Mouse (Mus musculus) midbrain, embryonic 15.5 days (tissue): ENCODE measurements at regions not wholly inside any gene's neighbourhood (a gene's known extent, or its start where the extent isn't known, plus 50 kb on each side); places are given as distances from the start of the nearest gene placed in this dataset.

ENCODE experiments used
- ATAC-seq: fragments of 200-750 bp; cut with Nextera tagmentation; replicated peaks from 2 replicates; pipeline ENCODE4 v1.8.0; 2017; ENCODE audit warnings: moderate TSS enrichment
- H3K27ac ChIP-seq: fragments of 300-500 bp; sonication (generic); 2 replicates; pipeline ENCODE4 v1.5.1; 2015; ENCODE audit warnings: mild to moderate bottlenecking, inconsistent platforms
- H3K27me3 ChIP-seq: fragments of 300-500 bp; sonication (generic); replicated peaks from 2 replicates; pipeline ENCODE4 v1.6.1; 2015; ENCODE audit warnings: inconsistent platforms
- H3K36me3 ChIP-seq: fragments of 300-500 bp; sonication (generic); replicated peaks from 2 replicates; pipeline ENCODE4 v1.6.1; 2015; ENCODE audit warnings: inconsistent platforms
- H3K4me1 ChIP-seq: fragments of 300-500 bp; sonication (generic); 2 replicates; pipeline ENCODE4 v1.6.1; 2015; ENCODE audit warnings: inconsistent platforms
- H3K4me2 ChIP-seq: fragments of 300-500 bp; sonication (generic); 2 replicates; pipeline ENCODE4 v1.6.1; 2015; ENCODE audit warnings: inconsistent platforms, mild to moderate bottlenecking, moderate library complexity
- H3K4me3 ChIP-seq: fragments of 300-500 bp; sonication (generic); 2 replicates; pipeline ENCODE4 v1.5.1; 2015; ENCODE audit warnings: mild to moderate bottlenecking, inconsistent platforms
- H3K9ac ChIP-seq: fragments of 300-500 bp; sonication (generic); 2 replicates; pipeline ENCODE4 v1.6.1; 2015; ENCODE audit warnings: mild to moderate bottlenecking, inconsistent platforms
- H3K9me3 ChIP-seq: fragments of 300-500 bp; sonication (generic); 2 replicates; pipeline ENCODE4 v1.6.1; 2016; ENCODE audit warnings: inconsistent platforms
- WGBS: fragments of 180-500 bp; shearing (Covaris S2); methylation state at CpG from one replicate; pipeline ENCODE4 v1.1.7; 2015; ENCODE audit warnings: mixed read lengths; 5-methylcytosine and 5-hydroxymethylcytosine counted together

GRCm38 (mm10) chr3:129386522-129386921 is 54.0 kb upstream of the Enpep start:
- no peaks in the 10 kb centered on the region for H3K36me3 ChIP-seq
- ATAC-seq = no peak
- no peaks in the 10 kb centered on the region for H3K4me1 ChIP-seq
- 48% methylated on average over 7 of the region's 7 CpGs for WGBS
- H3K4me2 ChIP-seq = no peak overlapping the region
- H3K27ac ChIP-seq = no peak overlapping the region
- H3K4me3 ChIP-seq = no peak overlapping the region
- H3K9ac ChIP-seq = no peak overlapping the region
- no peaks in the 10 kb centered on the region for H3K27me3 ChIP-seq
- H3K9me3 ChIP-seq = no peaks in the 10 kb centered on the region

GRCm38 (mm10) chr3:129390506-129390905 is 58.0 kb upstream of the Enpep start:
- Histone ChIP-seq H3K4me1 (no peaks in the 10 kb centered on the region), H3K27ac (no peak overlapping the region), H3K4me2 (no peak overlapping the region), H3K9me3 (no peaks in the 10 kb centered on the region), H3K9ac (no peak overlapping the region), H3K4me3 (no peak overlapping the region), H3K27me3 (no peaks in the 10 kb centered on the region), H3K36me3 (no peaks in the 10 kb centered on the region)
- no peak for ATAC-seq
- 95% methylated on average over 11 of the region's 11 CpGs for WGBS

- Histone ChIP-seq H3K9ac (no peak overlapping the region), H3K27me3 (no peaks in the 10 kb centered on the region), H3K36me3 (no peaks in the 10 kb centered on the region), H3K27ac (no peak overlapping the region), H3K4me2 (no peak overlapping the region), H3K9me3 (no peaks in the 10 kb centered on the region), H3K4me1 (no peaks in the 10 kb centered on the region), H3K4me3 (no peak overlapping the region)
- no peak for ATAC-seq
- WGBS = 70% methylated on average over 14 of the region's 14 CpGs
Observed at GRCm38 (mm10) chr3:129391888-129392813, 59.6 kb upstream of the Enpep start.

GRCm38 (mm10) chr3:129392814-129393804 is 60.6 kb upstream of the Enpep start:
- Histone ChIP-seq H3K9ac (no peak overlapping the region), H3K9me3 (no peaks in the 10 kb centered on the region), H3K4me2 (no peak overlapping the region), H3K4me1 (no peaks in the 10 kb centered on the region), H3K27ac (no peak overlapping the region), H3K36me3 (no peaks in the 10 kb centered on the region), H3K27me3 (no peaks in the 10 kb centered on the region), H3K4me3 (no peak overlapping the region)
- WGBS = 80% methylated on average over 23 of the region's 23 CpGs
- ATAC-seq = no peak

- ATAC-seq = no peak
- WGBS = 66% methylated on average over 4 of the region's 4 CpGs
- Histone ChIP-seq H3K36me3 (no peaks in the 10 kb centered on the region), H3K4me3 (no peak overlapping the region), H3K9me3 (no peaks in the 10 kb centered on the region), H3K27me3 (no peaks in the 10 kb centered on the region), H3K27ac (no peak overlapping the region), H3K4me2 (no peak overlapping the region), H3K4me1 (no peaks in the 10 kb centered on the region), H3K9ac (no peak overlapping the region)
Observed at GRCm38 (mm10) chr3:129397481-129397880, 65.0 kb upstream of the Enpep start.

- ATAC-seq = no peak
- no peak overlapping the region for H3K9ac ChIP-seq
- H3K27ac ChIP-seq = no peak overlapping the region
- H3K4me2 ChIP-seq = no peak overlapping the region
- 71% methylated on average over 12 of the region's 12 CpGs for WGBS
- H3K36me3 ChIP-seq = no peaks in the 10 kb centered on the region
- no peaks in the 10 kb centered on the region for H3K9me3 ChIP-seq
- no peaks in the 10 kb centered on the region for H3K27me3 ChIP-seq
- H3K4me3 ChIP-seq = no peak overlapping the region
- no peaks in the 10 kb centered on the region for H3K4me1 ChIP-seq
Observed at GRCm38 (mm10) chr3:129400092-129400924, 67.8 kb upstream of the Enpep start.

- no peak overlapping the region for H3K27ac ChIP-seq
- H3K27me3 ChIP-seq = no peaks in the 10 kb centered on the region
- H3K4me1 ChIP-seq = no peaks in the 10 kb centered on the region
- no peaks in the 10 kb centered on the region for H3K9me3 ChIP-seq
- 91% methylated on average over 13 of the region's 13 CpGs for WGBS
- no peak for ATAC-seq
- no peak overlapping the region for H3K9ac ChIP-seq
- H3K36me3 ChIP-seq = no peaks in the 10 kb centered on the region
- no peak overlapping the region for H3K4me2 ChIP-seq
- no peak overlapping the region for H3K4me3 ChIP-seq
Observed at GRCm38 (mm10) chr3:129411389-129412054, 79.0 kb upstream of the Enpep start.

- no peak overlapping the region for H3K27ac ChIP-seq
- H3K36me3 ChIP-seq = no peaks in the 10 kb centered on the region
- H3K4me2 ChIP-seq = no peak overlapping the region
- no peak overlapping the region for H3K9ac ChIP-seq
- no peaks in the 10 kb centered on the region for H3K27me3 ChIP-seq
- H3K9me3 ChIP-seq = no peaks in the 10 kb centered on the region
- H3K4me1 ChIP-seq = no peaks in the 10 kb centered on the region
- ATAC-seq = no peak
- 77% methylated on average over 11 of the region's 11 CpGs for WGBS
- H3K4me3 ChIP-seq = no peak overlapping the region
Observed at GRCm38 (mm10) chr3:129412126-129412960, 79.8 kb upstream of the Enpep start.

- 95% methylated on average over 8 of the region's 8 CpGs for WGBS
Observed at GRCm38 (mm10) chr3:129412961-129413246, 80.4 kb upstream of the Enpep start.

GRCm38 (mm10) chr3:129415656-129416055 is 83.1 kb upstream of the Enpep start:
- WGBS = 86% methylated on average over 5 of the region's 5 CpGs
- Histone ChIP-seq H3K27ac (no peak overlapping the region), H3K9me3 (no peaks in the 10 kb centered on the region), H3K9ac (no peak overlapping the region), H3K27me3 (no peaks in the 10 kb centered on the region), H3K36me3 (no peaks in the 10 kb centered on the region), H3K4me2 (no peak overlapping the region), H3K4me1 (no peaks in the 10 kb centered on the region), H3K4me3 (no peak overlapping the region)
- no peak for ATAC-seq

More at GRCm38 (mm10) chr3:129412961-129413246, 80.4 kb upstream of the Enpep start:
- no peaks in the 10 kb centered on the region for H3K36me3 ChIP-seq
- no peaks in the 10 kb centered on the region for H3K9me3 ChIP-seq
- H3K9ac ChIP-seq = no peak overlapping the region
- no peak overlapping the region for H3K4me3 ChIP-seq
- no peak overlapping the region for H3K4me2 ChIP-seq
- no peaks in the 10 kb centered on the region for H3K4me1 ChIP-seq
- ATAC-seq = no peak
- H3K27ac ChIP-seq = no peak overlapping the region
- no peaks in the 10 kb centered on the region for H3K27me3 ChIP-seq

- no peaks in the 10 kb centered on the region for H3K36me3 ChIP-seq
- no peaks in the 10 kb centered on the region for H3K27me3 ChIP-seq
- H3K9ac ChIP-seq = no peak overlapping the region
- ATAC-seq = no peak
- H3K4me1 ChIP-seq = no peaks in the 10 kb centered on the region
- no peaks in the 10 kb centered on the region for H3K9me3 ChIP-seq
- no peak overlapping the region for H3K4me3 ChIP-seq
- H3K27ac ChIP-seq = no peak overlapping the region
- no peak overlapping the region for H3K4me2 ChIP-seq
- 81% methylated on average over 9 of the region's 9 CpGs for WGBS
Observed at GRCm38 (mm10) chr3:129416337-129416736, 83.8 kb upstream of the Enpep start.
